Mouse (Mus musculus): ENCODE data around the gene Frmpd4. TPM values are rescaled to one million over a fixed set of nuclear protein-coding genes. Genes with fewer than 3 reads are reported as not detected.

The Frmpd4 gene
- polyA plus RNA-seq, 1 experiment from 2014 or later, result 0.03 TPM

GRCm38 (mm10) chrX:167654806-167655495 is 922.1 kb downstream of the Frmpd4 start:
- no peak for TF ChIP-seq CTCF (IDR thresholded peaks at IDR 0.05; ENCODE audit: low read depth)
- WGBS, result 34% methylated on average over 5 of the region's 5 CpGs
- Histone ChIP-seq H3K9me3 (ENCODE audit: low read depth, low read length) (no peaks in the 10 kb centered on the region), H3K4me2 (no peak overlapping the region), H3K4me1 (ENCODE audit: insufficient read depth) (no peaks in the 10 kb centered on the region), H3K4me3 (ENCODE audit: low read depth, low read length) (no peak overlapping the region), H3K36me3 (ENCODE audit: insufficient read depth) (no peaks in the 10 kb centered on the region), H3K9ac (no peak overlapping the region), H3K27me3 (ENCODE audit: insufficient read depth, low read length) (no peaks in the 10 kb centered on the region), H3K27ac (ENCODE audit: low read depth) (no peak overlapping the region)
- no peak for ATAC-seq (ENCODE audit: insufficient read depth)
- no peak for DNase-seq

- no peak for ATAC-seq (ENCODE audit: insufficient read depth)
- no peak for TF ChIP-seq CTCF (IDR thresholded peaks at IDR 0.05; ENCODE audit: low read depth)
- no peak overlapping the region for H3K4me2 ChIP-seq
Observed at GRCm38 (mm10) chrX:167654249-167654648, 922.8 kb downstream of the Frmpd4 start.

GRCm38 (mm10) chrX:167597639-167598217 is 979.3 kb downstream of the Frmpd4 start:
- H3K9me3 ChIP-seq (ENCODE audit: low read depth, low read length), result no peaks in the 10 kb centered on the region
- H3K27ac ChIP-seq (ENCODE audit: low read depth), result no peak overlapping the region
- no peak overlapping the region for H3K4me3 ChIP-seq (ENCODE audit: low read depth, low read length)
- H3K27me3 ChIP-seq (ENCODE audit: insufficient read depth, low read length), result no peaks in the 10 kb centered on the region
- DNase-seq, result no peak
- no peak overlapping the region for H3K4me2 ChIP-seq
- no peak for ATAC-seq (ENCODE audit: insufficient read depth)
- H3K36me3 ChIP-seq (ENCODE audit: insufficient read depth), result no peaks in the 10 kb centered on the region
- no peak overlapping the region for H3K9ac ChIP-seq
- no peaks in the 10 kb centered on the region for H3K4me1 ChIP-seq (ENCODE audit: insufficient read depth)
- TF ChIP-seq CTCF (IDR thresholded peaks at IDR 0.05; ENCODE audit: low read depth), result no peak

More at GRCm38 (mm10) chrX:167654249-167654648, 922.8 kb downstream of the Frmpd4 start:
- Histone ChIP-seq H3K27me3 (ENCODE audit: insufficient read depth, low read length) (no peaks in the 10 kb centered on the region), H3K4me1 (ENCODE audit: insufficient read depth) (no peaks in the 10 kb centered on the region), H3K9ac (no peak overlapping the region), H3K9me3 (ENCODE audit: low read depth, low read length) (no peaks in the 10 kb centered on the region), H3K36me3 (ENCODE audit: insufficient read depth) (no peaks in the 10 kb centered on the region), H3K27ac (ENCODE audit: low read depth) (no peak overlapping the region), H3K4me3 (ENCODE audit: low read depth, low read length) (no peak overlapping the region)
- 88% methylated on average over 8 of the region's 8 CpGs for WGBS
- DNase-seq, result no peak

GRCm38 (mm10) chrX:167552827-167553226 is 1024.2 kb downstream of the Frmpd4 start:
- no peaks in the 10 kb centered on the region for H3K27me3 ChIP-seq (ENCODE audit: insufficient read depth, low read length)
- TF ChIP-seq CTCF (IDR thresholded peaks at IDR 0.05; ENCODE audit: low read depth), result no peak

GRCm38 (mm10) chrX:167523151-167523550 is 1053.9 kb downstream of the Frmpd4 start:
- Histone ChIP-seq H3K9ac (no peak overlapping the region), H3K36me3 (ENCODE audit: insufficient read depth) (no peaks in the 10 kb centered on the region), H3K4me3 (ENCODE audit: low read depth, low read length) (no peak overlapping the region), H3K4me1 (ENCODE audit: insufficient read depth) (no peaks in the 10 kb centered on the region), H3K27ac (ENCODE audit: low read depth) (no peak overlapping the region), H3K27me3 (ENCODE audit: insufficient read depth, low read length) (no peaks in the 10 kb centered on the region), H3K4me2 (no peak overlapping the region), H3K9me3 (ENCODE audit: low read depth, low read length) (no peaks in the 10 kb centered on the region)
- ATAC-seq (ENCODE audit: insufficient read depth), result no peak
- DNase-seq, result no peak
- no peak for TF ChIP-seq CTCF (IDR thresholded peaks at IDR 0.05; ENCODE audit: low read depth)
- 78% methylated on average over 3 of the region's 3 CpGs for WGBS

More at GRCm38 (mm10) chrX:167552827-167553226, 1024.2 kb downstream of the Frmpd4 start:
- DNase-seq, result no peak
- H3K4me2 ChIP-seq, result no peak overlapping the region
- H3K9me3 ChIP-seq (ENCODE audit: low read depth, low read length), result no peaks in the 10 kb centered on the region
- H3K9ac ChIP-seq, result no peak overlapping the region
- no peak overlapping the region for H3K4me3 ChIP-seq (ENCODE audit: low read depth, low read length)
- no peaks in the 10 kb centered on the region for H3K4me1 ChIP-seq (ENCODE audit: insufficient read depth)
- H3K36me3 ChIP-seq (ENCODE audit: insufficient read depth), result no peaks in the 10 kb centered on the region
- H3K27ac ChIP-seq (ENCODE audit: low read depth), result no peak overlapping the region
- 70% methylated on average over 3 of the region's 3 CpGs for WGBS
- ATAC-seq (ENCODE audit: insufficient read depth), result no peak

GRCm38 (mm10) chrX:167522528-167522927 is 1054.5 kb downstream of the Frmpd4 start:
- 68% methylated on average over 4 of the region's 4 CpGs for WGBS
- H3K27ac ChIP-seq (ENCODE audit: low read depth), result no peak overlapping the region
- no peak for DNase-seq

GRCm38 (mm10) chrX:167518440-167518839 is 1058.6 kb downstream of the Frmpd4 start:
- 69% methylated on average over 2 of the region's 2 CpGs for WGBS
- no peaks in the 10 kb centered on the region for H3K4me1 ChIP-seq (ENCODE audit: insufficient read depth)
- H3K27me3 ChIP-seq (ENCODE audit: insufficient read depth, low read length), result no peaks in the 10 kb centered on the region
- no peak overlapping the region for H3K27ac ChIP-seq (ENCODE audit: low read depth)
- TF ChIP-seq CTCF (IDR thresholded peaks at IDR 0.05; ENCODE audit: low read depth), result no peak
- ATAC-seq (ENCODE audit: insufficient read depth) (no peak), DNase-seq (no peak)
- H3K9ac ChIP-seq, result no peak overlapping the region
- H3K4me3 ChIP-seq (ENCODE audit: low read depth, low read length), result no peak overlapping the region
- no peaks in the 10 kb centered on the region for H3K9me3 ChIP-seq (ENCODE audit: low read depth, low read length)
- no peaks in the 10 kb centered on the region for H3K36me3 ChIP-seq (ENCODE audit: insufficient read depth)
- no peak overlapping the region for H3K4me2 ChIP-seq

More at GRCm38 (mm10) chrX:167522528-167522927, 1054.5 kb downstream of the Frmpd4 start:
- H3K9me3 ChIP-seq (ENCODE audit: low read depth, low read length), result no peaks in the 10 kb centered on the region
- no peak for TF ChIP-seq CTCF (IDR thresholded peaks at IDR 0.05; ENCODE audit: low read depth)
- no peaks in the 10 kb centered on the region for H3K27me3 ChIP-seq (ENCODE audit: insufficient read depth, low read length)
- no peak overlapping the region for H3K9ac ChIP-seq
- no peak overlapping the region for H3K4me2 ChIP-seq
- H3K4me1 ChIP-seq (ENCODE audit: insufficient read depth), result no peaks in the 10 kb centered on the region
- ATAC-seq (ENCODE audit: insufficient read depth), result no peak
- H3K36me3 ChIP-seq (ENCODE audit: insufficient read depth), result no peaks in the 10 kb centered on the region
- H3K4me3 ChIP-seq (ENCODE audit: low read depth, low read length), result no peak overlapping the region

All from lung, embryonic 14.5 days (tissue).